Mouse (Mus musculus): ENCODE measurements at regions not wholly inside any gene's neighbourhood (a gene's known extent, or its start where the extent isn't known, plus 50 kb on each side); places are given as distances from the start of the nearest gene placed in this dataset.

DNA sequence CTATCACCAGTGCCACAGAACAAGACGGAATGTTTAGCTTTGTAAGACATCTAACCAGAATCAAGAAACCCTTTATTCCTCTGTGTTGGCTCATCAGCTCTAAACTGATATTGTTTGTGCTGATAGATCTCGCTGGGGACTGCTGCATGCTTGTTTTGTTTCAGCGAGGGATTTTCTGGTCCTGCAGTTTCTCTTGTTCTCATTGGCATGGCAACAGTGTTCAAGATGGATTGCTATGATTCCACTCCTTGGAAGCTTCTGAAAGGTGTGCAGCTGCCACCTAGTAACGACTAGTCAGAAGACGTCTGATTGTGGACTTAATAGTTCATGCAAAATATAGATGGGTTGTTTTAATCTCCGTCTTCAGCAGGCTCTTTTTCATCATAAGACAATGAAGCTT is 591.2 kb downstream of the Sorcs1 start:
- peak; percentile 26 for DNase-seq (ENCODE audit: low read depth, low spot score)

GRCm38 (mm10) chr19:50077427-50078040 is 600.9 kb downstream of the Sorcs1 start:
- DNase-seq (ENCODE audit: low read depth, low spot score): no peak

DNA sequence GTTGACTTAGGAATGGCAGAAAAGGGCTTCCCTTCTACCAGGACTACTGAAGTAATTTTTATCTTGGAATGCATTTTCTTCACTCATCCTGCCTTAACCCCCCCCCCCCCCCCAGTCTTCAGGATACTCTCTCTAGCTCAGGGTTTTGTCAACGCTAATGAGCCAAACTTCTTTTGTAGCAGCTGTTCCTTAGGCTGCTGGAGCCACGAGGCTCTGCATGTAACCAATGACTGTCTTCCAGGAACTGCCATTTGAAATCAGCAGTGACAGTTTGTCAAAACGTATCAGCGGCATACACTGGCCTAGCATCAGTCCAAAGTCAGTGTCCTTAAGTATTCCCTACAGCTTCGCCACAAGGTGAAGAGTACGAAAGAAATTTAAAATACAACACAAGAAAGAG is 618.0 kb downstream of the Sorcs1 start:
- no peak for DNase-seq (ENCODE audit: low read depth, low spot score)

GRCm38 (mm10) chr19:50052910-50053309 is 625.5 kb downstream of the Sorcs1 start:
- no peak for DNase-seq (ENCODE audit: low read depth, low spot score)

- DNase-seq (ENCODE audit: low read depth, low spot score): no peak
These were observed 632.7 kb downstream of the Sorcs1 start for GRCm38 (mm10) chr19:50045761-50046160.

DNA sequence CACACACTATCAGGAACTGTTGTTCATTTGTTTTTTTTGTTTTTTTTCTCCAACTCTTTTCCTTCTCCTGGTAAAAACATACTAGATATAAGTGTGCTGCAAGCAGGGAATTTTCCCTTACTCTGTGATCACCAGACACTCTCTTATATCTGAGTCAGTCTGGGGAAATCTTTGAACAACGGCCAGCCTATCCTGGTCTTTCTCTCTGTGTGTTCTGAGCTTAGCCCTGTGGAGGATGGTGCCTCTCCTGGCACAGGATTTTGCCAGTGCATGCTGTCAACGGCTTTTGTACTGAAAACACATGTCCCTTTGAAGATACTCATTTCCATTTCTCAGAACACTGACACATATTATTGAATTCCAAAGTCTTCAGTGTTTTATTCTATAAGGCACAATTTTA is 664.8 kb downstream of the Sorcs1 start:
- peak; percentile 74 for DNase-seq (ENCODE audit: low read depth, low spot score)

DNA sequence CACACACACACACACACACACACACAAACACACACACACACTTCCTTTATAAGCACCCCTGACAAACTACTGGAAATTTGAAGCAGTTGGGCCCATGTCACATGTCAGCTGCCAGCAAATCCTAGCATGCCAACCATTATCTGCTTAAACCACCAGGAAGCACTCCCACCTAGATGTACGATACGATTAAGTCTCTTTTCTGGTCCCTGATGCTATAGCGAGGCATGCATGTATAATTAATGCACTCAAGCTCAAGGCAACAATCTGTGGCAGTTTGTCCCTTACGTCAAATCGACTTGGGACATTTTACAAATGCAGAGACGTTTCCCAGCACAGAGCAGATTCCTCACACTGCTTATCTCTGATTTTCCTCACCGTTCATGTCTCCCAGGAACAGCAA is 673.2 kb downstream of the Sorcs1 start:
- DNase-seq (ENCODE audit: low read depth, low spot score): no peak

DNA sequence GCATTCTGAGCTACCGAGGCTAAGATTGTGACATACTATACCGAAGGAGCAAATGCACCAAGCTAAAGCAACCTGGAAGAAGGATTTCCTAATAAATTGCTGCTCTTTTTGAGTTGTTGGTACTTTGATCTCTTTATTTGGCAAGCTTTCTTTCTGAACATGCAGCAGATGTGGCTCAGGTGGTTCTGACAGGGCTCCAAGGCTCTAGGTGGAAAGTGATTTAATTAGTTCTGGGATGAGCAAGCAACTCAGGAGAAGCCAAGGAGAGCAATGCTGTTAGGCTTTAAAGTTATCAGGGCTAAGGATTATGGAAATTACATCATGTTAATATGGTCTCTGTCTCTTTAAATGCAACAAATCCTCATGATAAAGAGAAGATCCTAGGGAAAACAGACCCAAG is 692.6 kb downstream of the Sorcs1 start:
- DNase-seq (ENCODE audit: low read depth, low spot score): no peak

GRCm38 (mm10) chr19:49966284-49966841 is 712.1 kb downstream of the Sorcs1 start:
- DNase-seq (ENCODE audit: low read depth, low spot score): peak; percentile 50

DNA sequence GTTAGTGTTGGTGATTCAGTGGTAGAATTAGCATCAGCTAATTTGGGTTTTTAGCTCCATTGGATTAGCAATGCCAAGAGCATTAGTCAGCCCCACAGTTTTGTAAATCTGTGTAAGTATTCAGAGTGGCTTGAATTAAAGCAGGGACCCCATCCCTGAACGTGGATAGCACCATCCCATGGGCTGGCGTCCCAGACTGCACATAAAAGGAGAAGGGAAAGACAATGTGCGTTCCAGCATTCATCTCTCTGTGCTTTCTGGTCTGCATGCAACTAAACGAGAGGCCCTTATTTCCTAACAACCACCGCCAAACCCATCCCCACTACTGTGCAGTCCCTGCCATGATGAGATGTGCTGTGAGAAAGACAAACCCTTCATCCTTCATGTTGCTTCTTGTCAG is 713.8 kb downstream of the Sorcs1 start:
- DNase-seq (ENCODE audit: low read depth, low spot score): no peak

- DNase-seq (ENCODE audit: low read depth, low spot score): no peak
These were observed 719.9 kb downstream of the Sorcs1 start for GRCm38 (mm10) chr19:49958517-49958916.

GRCm38 (mm10) chr19:49931202-49931601 is 747.2 kb downstream of the Sorcs1 start:
- DNase-seq (ENCODE audit: low read depth, low spot score): no peak

- no peak for DNase-seq (ENCODE audit: low read depth, low spot score)
These were observed 766.7 kb downstream of the Sorcs1 start for GRCm38 (mm10) chr19:49911738-49912137.

GRCm38 (mm10) chr19:49880241-49880640 is 798.2 kb downstream of the Sorcs1 start:
- DNase-seq (ENCODE audit: low read depth, low spot score): no peak

DNA sequence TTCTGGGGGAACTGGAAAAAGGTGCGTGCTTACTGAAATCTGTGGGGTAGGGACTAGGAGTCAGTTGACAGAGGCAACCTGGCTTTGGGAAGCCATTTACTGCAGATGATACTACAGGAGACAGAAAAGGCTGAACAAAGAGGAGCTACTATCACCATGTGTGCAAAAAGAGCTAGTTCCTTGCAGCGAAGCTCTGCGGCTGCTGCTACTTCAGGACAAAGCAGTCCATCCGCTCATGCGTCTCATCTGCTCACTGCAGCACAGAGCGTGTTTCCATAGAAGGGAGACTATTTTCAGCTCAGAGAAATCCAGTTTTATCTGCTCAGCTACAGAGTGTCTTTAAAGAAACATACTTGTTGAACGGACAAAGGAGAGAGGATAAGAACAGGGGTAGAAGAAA is 817.7 kb downstream of the Sorcs1 start:
- DNase-seq (ENCODE audit: low read depth, low spot score): peak; percentile 56

- no peak for DNase-seq (ENCODE audit: low read depth, low spot score)
These were observed 822.9 kb downstream of the Sorcs1 start for GRCm38 (mm10) chr19:49855481-49856035.

DNA sequence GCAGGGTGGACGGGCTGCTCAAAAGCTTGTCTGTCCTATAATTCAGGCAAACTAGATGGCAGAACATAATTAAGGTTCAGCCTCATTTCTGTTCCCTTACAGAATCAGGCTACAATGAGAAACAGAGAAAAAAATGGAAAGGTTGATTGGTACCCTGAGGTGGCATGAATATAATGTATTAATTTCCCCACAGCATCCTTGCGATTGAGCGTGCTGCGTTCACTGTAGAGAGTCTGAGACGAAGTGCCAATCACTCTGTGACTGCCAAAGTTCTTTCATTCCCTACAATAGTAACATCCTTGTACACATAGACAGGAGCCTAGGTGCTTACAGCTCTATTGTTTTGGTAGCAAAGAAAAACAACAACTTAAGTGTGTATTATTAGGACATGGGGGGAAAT is 836.5 kb downstream of the Sorcs1 start:
- no peak for DNase-seq (ENCODE audit: low read depth, low spot score)

DNA sequence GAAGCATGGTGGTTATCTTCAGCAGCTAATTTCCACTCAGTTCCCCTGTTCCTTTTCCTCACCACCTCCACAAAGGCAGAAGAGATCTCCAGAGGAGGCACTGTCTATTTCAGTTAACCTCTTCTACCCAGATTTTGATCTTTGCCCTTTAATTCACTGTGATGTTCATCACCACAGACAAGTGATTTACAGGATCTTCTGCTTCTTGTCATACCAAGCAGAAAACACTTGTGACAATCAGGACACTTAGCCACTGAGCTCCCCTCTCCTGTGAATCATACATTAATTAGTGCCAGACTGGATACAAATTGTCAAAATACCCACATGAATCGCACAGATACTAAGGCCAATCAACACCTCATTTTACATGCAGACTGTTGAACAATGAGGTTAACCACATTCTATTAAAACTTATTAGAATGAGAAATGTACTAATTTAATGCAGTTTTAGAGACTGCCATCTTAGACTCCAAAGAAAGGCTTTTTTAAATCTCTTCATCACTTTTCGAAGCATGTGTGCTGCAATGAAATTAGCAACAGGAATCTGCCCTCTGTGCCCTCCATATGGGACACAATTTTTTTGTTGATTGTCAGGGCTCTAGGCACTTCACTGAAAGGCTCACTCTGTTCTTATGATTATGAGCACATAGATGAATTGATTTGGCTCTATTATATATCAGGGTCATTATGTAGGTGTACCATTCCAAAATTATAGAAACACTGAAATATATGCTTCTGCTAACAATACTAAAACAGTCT is 839.1 kb downstream of the Sorcs1 start:
- no peak for DNase-seq (ENCODE audit: low read depth, low spot score)

DNA sequence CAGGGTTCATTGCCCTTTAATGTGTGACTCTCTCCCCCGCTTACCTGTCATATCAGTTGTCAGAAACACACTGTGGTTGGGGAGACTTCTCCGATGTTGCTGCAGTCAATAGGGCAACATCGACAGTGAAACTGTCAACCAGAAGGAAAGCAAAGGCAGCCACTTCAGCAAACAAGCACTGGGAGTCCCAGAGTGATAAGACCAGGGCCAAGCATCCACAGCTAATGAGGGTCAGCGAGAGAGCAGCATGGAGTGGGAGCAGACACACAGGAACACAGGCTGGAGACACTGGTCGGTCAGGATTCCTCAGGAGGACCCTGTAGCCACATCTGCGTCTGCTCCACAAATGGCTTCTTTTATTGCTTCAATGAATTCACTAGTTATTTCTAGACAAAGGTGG is 847.5 kb downstream of the Sorcs1 start:
- DNase-seq (ENCODE audit: low read depth, low spot score): no peak

GRCm38 (mm10) chr19:49805636-49806397 is 872.6 kb downstream of the Sorcs1 start:
- DNase-seq (ENCODE audit: low read depth, low spot score): no peak
